Mouse (Mus musculus): Measurements from ENCODE around the gene Disp2.

- no peak for TF ChIP-seq ZC3H11A (IDR thresholded peaks at IDR 0.05; ENCODE audit: borderline replicate concordance, low read depth, low read length)
- no peak for TF ChIP-seq MAFK (IDR thresholded peaks at IDR 0.05; ENCODE audit: insufficient read depth, low read depth, low read length)
- no peak for TF ChIP-seq HCFC1 (IDR thresholded peaks at IDR 0.05; ENCODE audit: borderline replicate concordance, insufficient read depth, low read length)
- no peak for TF ChIP-seq CHD2 (IDR thresholded peaks at IDR 0.05; ENCODE audit: low read depth, low read length)
Measured at GRCm38 (mm10) chr2:118835115-118835514, 55.6 kb downstream of the Disp2 start.

All from ES-E14 (cell line).